Mouse (Mus musculus): ENCODE measurements around the gene Rpf2.

Gene Rpf2

GRCm38 (mm10) chr10:40246374-40247165, at the start of gene Rpf2:
Rpf2 (minus strand) TSS chr10:40247036.
- in situ Hi-C loops (cut with MseI, MboI): no loop called here

GRCm38 (mm10) chr10:40292640-40293039, 45.8 kb upstream of the Rpf2 start:
- in situ Hi-C loops (cut with MseI, MboI): no loop called here

GRCm38 (mm10) chr10:40286767-40287166, 39.9 kb upstream of the Rpf2 start:
- in situ Hi-C loops (cut with MseI, MboI): no loop called here

- in situ Hi-C loops (cut with MseI, MboI): no loop called here
Measured at GRCm38 (mm10) chr10:40285571-40285970, 38.7 kb upstream of the Rpf2 start.

GRCm38 (mm10) chr10:40284997-40285396, 38.2 kb upstream of the Rpf2 start:
- in situ Hi-C loops (cut with MseI, MboI): no loop called here

- in situ Hi-C loops (cut with MseI, MboI): no loop called here
Measured at GRCm38 (mm10) chr10:40284179-40284831, 37.5 kb upstream of the Rpf2 start.

- in situ Hi-C loops (cut with MseI, MboI): no loop called here
Measured at GRCm38 (mm10) chr10:40283636-40284035, 36.8 kb upstream of the Rpf2 start.

GRCm38 (mm10) chr10:40281565-40281964, 34.7 kb upstream of the Rpf2 start:
- in situ Hi-C loops (cut with MseI, MboI): no loop called here

GRCm38 (mm10) chr10:40278317-40278716, 31.5 kb upstream of the Rpf2 start:
- in situ Hi-C loops (cut with MseI, MboI): no loop called here

- in situ Hi-C loops (cut with MseI, MboI): no loop called here
Measured at GRCm38 (mm10) chr10:40275991-40276390, 29.2 kb upstream of the Rpf2 start.

- in situ Hi-C loops (cut with MseI, MboI): no loop called here
Measured at GRCm38 (mm10) chr10:40273938-40274337, 27.1 kb upstream of the Rpf2 start.

GRCm38 (mm10) chr10:40271216-40271615, 24.4 kb upstream of the Rpf2 start:
- in situ Hi-C loops (cut with MseI, MboI): no loop called here

GRCm38 (mm10) chr10:40264920-40265319, 18.1 kb upstream of the Rpf2 start:
- in situ Hi-C loops (cut with MseI, MboI): loop anchor here in 1 of 2 experiments (10.0 kb wide), 1 partner anchor 260 kb away; no protein-coding TSS in a partner anchor

GRCm38 (mm10) chr10:40263691-40264090, 16.9 kb upstream of the Rpf2 start:
- in situ Hi-C loops (cut with MseI, MboI): loop anchor here in 1 of 2 experiments (10.0 kb wide), 1 partner anchor 261 kb away; no protein-coding TSS in a partner anchor

- in situ Hi-C loops (cut with MseI, MboI): loop anchor here in 1 of 2 experiments (10.0 kb wide), 1 partner anchor 263 kb away; no protein-coding TSS in a partner anchor
Measured at GRCm38 (mm10) chr10:40262200-40262599, 15.4 kb upstream of the Rpf2 start.

GRCm38 (mm10) chr10:40260305-40260704, 13.5 kb upstream of the Rpf2 start:
- in situ Hi-C loops (cut with MseI, MboI): loop anchor here in 1 of 2 experiments (10.0 kb wide), 1 partner anchor 264 kb away; no protein-coding TSS in a partner anchor

- in situ Hi-C loops (cut with MseI, MboI): loop anchor here in 1 of 2 experiments (5.0 kb wide), 1 partner anchor 263 kb away; no protein-coding TSS in a partner anchor
Measured at GRCm38 (mm10) chr10:40259542-40259941, 12.7 kb upstream of the Rpf2 start.

- in situ Hi-C loops (cut with MseI, MboI): loop anchor here in 1 of 2 experiments (5.0 kb wide), 1 partner anchor 263 kb away; no protein-coding TSS in a partner anchor
Measured at GRCm38 (mm10) chr10:40258976-40259375, 12.1 kb upstream of the Rpf2 start.

GRCm38 (mm10) chr10:40258401-40258966, 11.6 kb upstream of the Rpf2 start:
- in situ Hi-C loops (cut with MseI, MboI): loop anchor here in 1 of 2 experiments (5.0 kb wide), 1 partner anchor 264 kb away; no protein-coding TSS in a partner anchor

- in situ Hi-C loops (cut with MseI, MboI): loop anchor here in 1 of 2 experiments (5.0 kb wide), 1 partner anchor 265 kb away; no protein-coding TSS in a partner anchor
Measured at GRCm38 (mm10) chr10:40257414-40258255, 10.8 kb upstream of the Rpf2 start, which contains the start of gene Gtf3c6. Gtf3c6 (minus strand) TSS chr10:40258108.

GRCm38 (mm10) chr10:40256716-40257115, 9.9 kb upstream of the Rpf2 start:
- in situ Hi-C loops (cut with MseI, MboI): loop anchor here in 1 of 2 experiments (5.0 kb wide), 1 partner anchor 266 kb away; no protein-coding TSS in a partner anchor
